Mouse (Mus musculus) stomach, embryonic 14.5 days (tissue): ENCODE measurements around the gene Otogl. TPM values are rescaled to one million over a fixed set of nuclear protein-coding genes. Genes with fewer than 3 reads are reported as not detected.

Source experiments
- ATAC-seq: fragments of 200-750 bp; cut with Nextera tagmentation; 2 replicates; pipeline ENCODE4 v1.8.0; 2017; ENCODE audit warnings: low read depth, moderate TSS enrichment; ENCODE audit not compliant: insufficient number of reproducible peaks, insufficient read depth, low FRiP score
- H3K27ac ChIP-seq: fragments of 300-500 bp; sonication (generic); 2 replicates; pipeline ENCODE4 v1.5.1; 2014; ENCODE audit warnings: mild to moderate bottlenecking, low read length, moderate library complexity, mixed read lengths
- H3K27me3 ChIP-seq: fragments of 300-500 bp; sonication (generic); 2 replicates; pipeline ENCODE4 v1.6.1; 2014; ENCODE audit warnings: low read length, control low read depth, mixed read lengths; ENCODE audit not compliant: control insufficient read depth, insufficient read depth
- H3K36me3 ChIP-seq: fragments of 300-500 bp; sonication (generic); 2 replicates; pipeline ENCODE4 v1.6.1; 2014; ENCODE audit warnings: mild to moderate bottlenecking, control low read depth, low read length, moderate library complexity, mixed read lengths; ENCODE audit not compliant: control insufficient read depth, insufficient read depth
- H3K4me1 ChIP-seq: fragments of 300-500 bp; sonication (generic); 2 replicates; pipeline ENCODE4 v1.6.1; 2014; ENCODE audit warnings: low read length, control low read depth, mixed read lengths; ENCODE audit not compliant: control insufficient read depth, insufficient read depth
- H3K4me2 ChIP-seq: fragments of 300-500 bp; sonication (generic); replicated peaks from 2 replicates; pipeline ENCODE4 v1.6.1; 2014; ENCODE audit warnings: low read depth, low read length, control low read depth
- H3K4me3 ChIP-seq: fragments of 300-500 bp; sonication (generic); 2 replicates; pipeline ENCODE4 v1.5.1; 2014; ENCODE audit warnings: low read depth, low read length, control low read depth
- H3K9ac ChIP-seq: fragments of 300-500 bp; sonication (generic); replicated peaks from 2 replicates; pipeline ENCODE4 v1.6.1; 2014; ENCODE audit warnings: low read depth, mild to moderate bottlenecking, control low read depth, low read length, moderate library complexity, mixed read lengths
- H3K9me3 ChIP-seq: fragments of 300-500 bp; sonication (generic); 2 replicates; pipeline ENCODE4 v1.6.1; 2016; ENCODE audit warnings: low read depth, low read length, control low read depth; ENCODE audit not compliant: control insufficient read depth
- WGBS: fragments of 180-500 bp; shearing (Covaris S2); extraction: QIAGEN DNeasy Blood & Tissue Kit; methylation state at CpG from one replicate; pipeline ENCODE4 v1.1.7; 2014; 5-methylcytosine and 5-hydroxymethylcytosine counted together
- polyA plus RNA-seq: library from polyadenylated mRNA; unstranded; fragments of >200 nt; fragmentation: Nextera tagmentation; extraction: Ambion mirVana; gene quantifications from 2 replicates; pipeline ENCODE4 v1.2.1, GENCODE M21; 2014

Otogl gene
- polyA plus RNA-seq: 0.10 and 0.20 TPM in 2 replicates

- H3K9me3 ChIP-seq: no peaks in the 10 kb centered on the region
- no peak within 1 kb of the TSS for H3K27ac ChIP-seq
- no peak for ATAC-seq
- no peak within 1 kb of the TSS for H3K4me2 ChIP-seq
- H3K4me3 ChIP-seq: no peak within 1 kb of the TSS
- no peaks in the 10 kb centered on the region for H3K27me3 ChIP-seq
- no peaks in the 10 kb centered on the region for H3K36me3 ChIP-seq
- WGBS: 53% methylated on average over 7 of the region's 7 CpGs
- no peaks in the 10 kb centered on the region for H3K4me1 ChIP-seq
- no peak within 1 kb of the TSS for H3K9ac ChIP-seq
Measured at GRCm38 (mm10) chr10:107912084-107912573, at the start of gene Otogl. Otogl (minus strand) TSS chr10:107912134.

- Histone ChIP-seq H3K9me3 (no peaks in the 10 kb centered on the region), H3K27me3 (no peaks in the 10 kb centered on the region), H3K4me1 (no peaks in the 10 kb centered on the region), H3K36me3 (no peaks in the 10 kb centered on the region), H3K27ac (no peak overlapping the region), H3K4me3 (no peak overlapping the region), H3K9ac (no peak overlapping the region), H3K4me2 (no peak overlapping the region)
- 46% methylated on average over 5 of the region's 5 CpGs for WGBS
- ATAC-seq: no peak
Measured at GRCm38 (mm10) chr10:107956588-107956987, 44.7 kb upstream of the Otogl start.

GRCm38 (mm10) chr10:107954444-107954843, 42.5 kb upstream of the Otogl start:
- ATAC-seq: no peak
- H3K9ac ChIP-seq: no peak overlapping the region
- no peaks in the 10 kb centered on the region for H3K36me3 ChIP-seq
- H3K4me1 ChIP-seq: no peaks in the 10 kb centered on the region
- H3K27ac ChIP-seq: no peak overlapping the region
- H3K4me3 ChIP-seq: no peak overlapping the region
- no peaks in the 10 kb centered on the region for H3K27me3 ChIP-seq
- WGBS: 80% methylated on average over 6 of the region's 6 CpGs
- no peaks in the 10 kb centered on the region for H3K9me3 ChIP-seq
- no peak overlapping the region for H3K4me2 ChIP-seq

- no peak overlapping the region for H3K27ac ChIP-seq
- H3K36me3 ChIP-seq: no peaks in the 10 kb centered on the region
- no peaks in the 10 kb centered on the region for H3K27me3 ChIP-seq
- 90% methylated on average over 6 of the region's 6 CpGs for WGBS
- H3K4me3 ChIP-seq: no peak overlapping the region
- no peak for ATAC-seq
- H3K4me2 ChIP-seq: no peak overlapping the region
- no peak overlapping the region for H3K9ac ChIP-seq
- no peaks in the 10 kb centered on the region for H3K9me3 ChIP-seq
- no peaks in the 10 kb centered on the region for H3K4me1 ChIP-seq
Measured at GRCm38 (mm10) chr10:107951596-107951995, 39.7 kb upstream of the Otogl start.

GRCm38 (mm10) chr10:107949945-107950344, 38.0 kb upstream of the Otogl start:
- no peak for ATAC-seq
- no peaks in the 10 kb centered on the region for H3K36me3 ChIP-seq
- WGBS: 90% methylated on average over 5 of the region's 5 CpGs
- H3K9ac ChIP-seq: no peak overlapping the region
- H3K27ac ChIP-seq: no peak overlapping the region
- no peaks in the 10 kb centered on the region for H3K9me3 ChIP-seq
- no peaks in the 10 kb centered on the region for H3K4me1 ChIP-seq
- no peak overlapping the region for H3K4me2 ChIP-seq
- H3K27me3 ChIP-seq: no peaks in the 10 kb centered on the region
- H3K4me3 ChIP-seq: no peak overlapping the region

- Histone ChIP-seq H3K4me1 (no peaks in the 10 kb centered on the region), H3K9me3 (no peaks in the 10 kb centered on the region), H3K4me2 (no peak overlapping the region), H3K27me3 (no peaks in the 10 kb centered on the region), H3K27ac (no peak overlapping the region), H3K9ac (no peak overlapping the region), H3K36me3 (no peaks in the 10 kb centered on the region), H3K4me3 (no peak overlapping the region)
- ATAC-seq: no peak
- WGBS: 68% methylated on average over 8 of the region's 8 CpGs
Measured at GRCm38 (mm10) chr10:107948647-107949046, 36.7 kb upstream of the Otogl start.

- H3K27ac ChIP-seq: no peak overlapping the region
- H3K36me3 ChIP-seq: no peaks in the 10 kb centered on the region
- no peak for ATAC-seq
- no peak overlapping the region for H3K9ac ChIP-seq
- no peaks in the 10 kb centered on the region for H3K9me3 ChIP-seq
- no peak overlapping the region for H3K4me3 ChIP-seq
- no peaks in the 10 kb centered on the region for H3K4me1 ChIP-seq
- WGBS: 68% methylated on average over 1 of the region's 1 CpGs
- no peak overlapping the region for H3K4me2 ChIP-seq
- H3K27me3 ChIP-seq: no peaks in the 10 kb centered on the region
Measured at GRCm38 (mm10) chr10:107948038-107948437, 36.1 kb upstream of the Otogl start.

GRCm38 (mm10) chr10:107946348-107946747, 34.4 kb upstream of the Otogl start:
- 38% methylated on average over 5 of the region's 5 CpGs for WGBS
- H3K9ac ChIP-seq: no peak overlapping the region
- H3K9me3 ChIP-seq: no peaks in the 10 kb centered on the region
- no peaks in the 10 kb centered on the region for H3K36me3 ChIP-seq
- H3K4me1 ChIP-seq: no peaks in the 10 kb centered on the region
- H3K27ac ChIP-seq: no peak overlapping the region
- no peaks in the 10 kb centered on the region for H3K27me3 ChIP-seq
- no peak overlapping the region for H3K4me3 ChIP-seq
- ATAC-seq: no peak
- H3K4me2 ChIP-seq: no peak overlapping the region

GRCm38 (mm10) chr10:107943859-107944258, 31.9 kb upstream of the Otogl start:
- no peaks in the 10 kb centered on the region for H3K9me3 ChIP-seq
- no peak for ATAC-seq
- no peaks in the 10 kb centered on the region for H3K27me3 ChIP-seq
- H3K9ac ChIP-seq: no peak overlapping the region
- H3K27ac ChIP-seq: no peak overlapping the region
- H3K36me3 ChIP-seq: no peaks in the 10 kb centered on the region
- WGBS: 65% methylated on average over 3 of the region's 3 CpGs
- H3K4me3 ChIP-seq: no peak overlapping the region
- no peak overlapping the region for H3K4me2 ChIP-seq
- H3K4me1 ChIP-seq: no peaks in the 10 kb centered on the region
